Mouse (Mus musculus): ENCODE measurements at regions not wholly inside any gene's neighbourhood (a gene's known extent, or its start where the extent isn't known, plus 50 kb on each side); places are given as distances from the start of the nearest gene placed in this dataset.

DNA sequence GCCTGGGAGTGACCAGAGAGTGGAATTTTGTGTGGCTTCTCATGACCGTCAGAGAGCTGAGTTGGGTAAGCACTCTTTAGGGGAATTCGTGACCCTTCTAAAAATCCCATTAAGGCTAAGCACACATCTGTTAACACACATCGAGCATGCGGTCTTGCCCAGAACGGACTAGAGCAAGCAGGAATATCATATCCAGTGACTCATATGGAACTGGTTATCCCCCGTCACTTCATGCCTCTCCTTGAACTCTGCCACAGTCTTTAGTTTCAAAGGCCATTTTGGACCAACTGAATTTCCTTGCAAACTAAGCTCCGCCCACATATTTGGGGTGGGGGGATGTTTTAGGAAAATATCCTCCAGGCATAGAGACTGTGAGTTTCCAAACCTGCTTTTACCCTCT lies 186.7 kb upstream of the Usp24 start:
- no peaks in the 10 kb centered on the region for H3K36me3 ChIP-seq
- no peak overlapping the region for H3K4me2 ChIP-seq
- no peak overlapping the region for H3K9ac ChIP-seq
- H3K27me3 ChIP-seq, result no peaks in the 10 kb centered on the region
- no peak for ATAC-seq (ENCODE audit: borderline replicate concordance, extremely low read depth, low FRiP score, low TSS enrichment)
- no peak overlapping the region for H3K27ac ChIP-seq
- no peak overlapping the region for H3K4me3 ChIP-seq
- no peaks in the 10 kb centered on the region for H3K4me1 ChIP-seq
- H3K9me3 ChIP-seq, result no peaks in the 10 kb centered on the region
- 59% methylated on average over 7 of the region's 7 CpGs for WGBS

DNA sequence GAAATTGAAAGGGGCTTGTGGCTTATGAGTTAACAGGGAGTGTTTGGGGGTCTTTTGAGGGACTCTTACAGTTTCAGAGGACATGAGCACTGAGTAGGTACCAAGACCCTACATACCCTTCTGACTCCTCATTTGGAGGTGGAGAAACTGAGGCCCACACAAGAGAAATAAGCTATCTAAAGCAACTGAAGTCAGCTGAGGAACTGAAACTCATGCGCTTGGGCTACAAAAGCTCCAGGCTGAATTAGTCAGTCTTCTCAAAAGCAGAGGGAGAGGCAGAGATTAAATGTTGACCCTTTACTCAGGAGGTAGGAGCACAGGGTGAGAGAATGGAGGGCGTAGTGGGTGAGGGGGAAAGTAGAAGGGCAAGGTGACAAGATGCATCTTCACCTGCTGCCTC lies 186.2 kb upstream of the Usp24 start:
- WGBS, result 90% methylated on average over 2 of the region's 2 CpGs
- H3K9ac ChIP-seq, result no peak overlapping the region
- no peaks in the 10 kb centered on the region for H3K27me3 ChIP-seq
- no peaks in the 10 kb centered on the region for H3K9me3 ChIP-seq
- H3K4me1 ChIP-seq, result no peaks in the 10 kb centered on the region
- no peak overlapping the region for H3K4me2 ChIP-seq
- no peak for ATAC-seq (ENCODE audit: borderline replicate concordance, extremely low read depth, low FRiP score, low TSS enrichment)
- no peak overlapping the region for H3K4me3 ChIP-seq
- no peaks in the 10 kb centered on the region for H3K36me3 ChIP-seq
- no peak overlapping the region for H3K27ac ChIP-seq

DNA sequence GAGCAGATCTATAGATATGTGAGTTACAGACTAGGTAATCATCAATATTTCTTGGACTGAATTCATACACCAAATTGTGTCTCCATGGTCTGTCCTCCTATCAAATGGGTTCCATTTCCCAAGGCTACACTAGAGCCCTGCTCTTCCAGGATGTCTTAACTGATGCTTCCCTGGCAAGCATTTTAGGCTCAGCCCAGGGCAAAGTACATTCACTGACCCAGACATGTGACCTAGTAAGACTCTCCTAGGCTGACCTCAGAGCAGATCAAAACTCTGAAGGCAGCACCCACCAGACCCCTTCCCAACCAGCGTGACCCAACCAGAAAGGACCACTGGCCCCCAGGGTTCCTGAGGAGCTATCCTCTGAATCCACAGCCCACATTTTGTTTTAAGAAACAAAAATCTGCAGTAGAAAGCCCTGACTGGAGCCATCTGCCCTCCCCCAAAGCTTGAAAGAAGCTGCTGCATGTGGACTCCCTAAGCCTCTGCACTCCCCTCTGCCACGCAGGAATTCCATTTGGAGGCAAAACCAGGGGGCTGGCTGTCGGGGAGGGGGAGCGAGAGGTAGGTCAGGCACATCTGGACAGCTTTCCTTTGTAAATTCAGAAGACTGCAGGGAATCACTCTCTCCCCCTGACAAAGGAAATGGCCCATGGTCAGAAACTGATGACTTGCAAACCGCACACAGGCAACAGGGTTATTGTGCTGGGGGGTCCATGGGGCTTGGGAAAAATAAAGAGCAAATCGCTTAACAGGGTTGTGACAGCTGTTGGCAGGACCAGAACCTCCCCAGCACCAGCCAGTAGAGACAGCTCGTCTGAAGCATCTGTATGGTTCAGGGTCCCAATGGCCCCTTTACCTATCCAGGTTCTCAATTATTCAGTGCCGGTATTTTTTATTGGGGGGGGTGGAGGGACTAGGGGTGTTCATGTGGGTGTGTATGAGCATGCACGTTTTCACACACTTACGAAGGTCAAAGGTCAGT lies 182.0 kb upstream of the Usp24 start:
- Histone ChIP-seq H3K4me1 (no peaks in the 10 kb centered on the region), H3K27ac (no peak overlapping the region), H3K9me3 (no peaks in the 10 kb centered on the region), H3K4me3 (no peak overlapping the region), H3K27me3 (no peaks in the 10 kb centered on the region), H3K36me3 (no peaks in the 10 kb centered on the region), H3K9ac (no peak overlapping the region), H3K4me2 (no peak overlapping the region)
- WGBS, result 59% methylated on average over 10 of the region's 10 CpGs
- ATAC-seq (ENCODE audit: borderline replicate concordance, extremely low read depth, low FRiP score, low TSS enrichment), result no peak

DNA sequence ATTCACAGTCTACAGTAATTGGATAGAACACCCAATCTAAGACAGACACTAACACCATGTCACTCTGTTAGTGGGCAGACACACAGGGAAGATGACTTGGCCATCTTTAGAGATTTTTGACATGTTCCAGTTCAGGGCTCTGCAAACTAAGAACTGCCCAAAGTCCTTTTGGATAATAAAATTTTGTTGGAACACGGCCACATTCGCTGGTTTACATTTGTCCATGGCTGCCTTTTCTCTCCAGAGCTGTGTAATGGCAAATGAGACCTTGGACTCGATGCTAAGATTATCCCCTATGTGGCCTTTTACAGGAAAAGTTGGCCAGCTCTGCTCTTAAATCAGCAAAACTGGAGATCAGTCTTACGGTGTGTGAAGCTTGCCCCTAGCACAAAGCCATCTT lies 173.3 kb upstream of the Usp24 start:
- no peak for ATAC-seq (ENCODE audit: borderline replicate concordance, extremely low read depth, low FRiP score, low TSS enrichment)
- no peaks in the 10 kb centered on the region for H3K4me1 ChIP-seq
- 67% methylated on average over 4 of the region's 4 CpGs for WGBS
- no peak overlapping the region for H3K4me3 ChIP-seq
- no peak overlapping the region for H3K9ac ChIP-seq
- no peaks in the 10 kb centered on the region for H3K9me3 ChIP-seq
- H3K27ac ChIP-seq, result no peak overlapping the region
- H3K27me3 ChIP-seq, result no peaks in the 10 kb centered on the region
- no peaks in the 10 kb centered on the region for H3K36me3 ChIP-seq
- no peak overlapping the region for H3K4me2 ChIP-seq

DNA sequence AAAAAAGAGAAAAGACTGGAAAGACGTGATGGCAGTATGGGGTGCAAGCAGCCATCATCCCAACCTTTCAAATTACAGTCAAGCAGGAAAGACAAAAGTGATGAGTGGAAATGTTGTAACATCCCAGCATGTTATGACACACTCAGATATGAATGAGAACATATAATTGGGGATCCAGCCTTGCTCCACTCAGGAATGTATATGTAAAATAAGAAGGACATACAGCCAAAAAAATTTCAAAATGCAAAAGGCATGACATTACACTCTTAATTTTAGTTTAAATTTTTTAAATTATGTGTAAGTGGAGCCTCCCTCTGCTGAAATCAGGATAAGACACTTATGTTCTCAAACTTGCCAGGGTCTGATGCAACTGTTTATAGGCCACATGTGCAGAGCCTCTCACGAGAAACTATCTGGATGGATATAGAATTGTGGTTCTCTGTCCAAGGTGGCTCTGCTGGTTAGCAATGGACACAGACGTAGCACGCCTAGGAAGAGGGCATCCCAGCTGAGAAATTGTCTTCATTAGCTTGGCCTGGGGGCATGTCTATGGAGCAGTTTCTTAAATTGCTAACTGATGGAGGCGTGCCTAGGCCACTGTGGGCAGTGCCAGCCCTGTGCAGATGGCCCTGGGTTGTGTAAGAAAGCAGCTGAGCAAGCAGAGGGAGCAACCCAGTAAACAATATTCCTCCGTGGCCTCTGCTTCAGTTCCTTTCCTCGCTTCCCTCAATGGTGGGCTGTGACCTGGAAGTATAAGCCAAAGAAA lies 171.5 kb upstream of the Usp24 start:
- H3K36me3 ChIP-seq, result no peaks in the 10 kb centered on the region
- no peak overlapping the region for H3K27ac ChIP-seq
- WGBS, result 72% methylated on average over 7 of the region's 7 CpGs
- no peak overlapping the region for H3K4me2 ChIP-seq
- H3K4me1 ChIP-seq, result no peaks in the 10 kb centered on the region
- no peak overlapping the region for H3K4me3 ChIP-seq
- no peak overlapping the region for H3K9ac ChIP-seq
- H3K9me3 ChIP-seq, result no peaks in the 10 kb centered on the region
- H3K27me3 ChIP-seq, result no peaks in the 10 kb centered on the region
- no peak for ATAC-seq (ENCODE audit: borderline replicate concordance, extremely low read depth, low FRiP score, low TSS enrichment)

DNA sequence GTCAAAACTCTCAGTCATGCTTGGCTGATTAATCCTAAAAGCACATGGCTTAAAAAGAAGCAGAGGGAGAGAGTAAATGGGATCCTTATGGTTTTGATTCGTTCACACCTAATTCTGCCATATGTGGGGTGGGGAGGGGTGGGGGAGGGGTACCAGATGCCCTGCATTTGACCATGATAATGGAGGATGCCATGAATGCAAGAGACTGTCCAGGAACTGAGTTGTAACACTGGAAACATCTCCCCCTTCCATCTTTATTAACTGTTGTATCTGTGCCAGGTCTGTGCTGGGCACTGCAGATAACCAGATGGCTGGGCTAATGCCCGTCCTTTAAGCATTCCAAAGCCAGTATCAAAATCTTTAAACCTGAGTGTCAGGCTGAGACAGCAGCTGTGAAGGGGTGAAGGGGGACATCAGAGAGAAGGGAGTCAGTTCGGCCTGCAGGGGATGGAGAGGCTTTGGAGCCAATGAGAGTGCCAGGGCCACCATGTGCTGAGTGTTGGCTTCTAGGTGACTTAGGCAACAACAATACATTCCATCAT lies 169.0 kb upstream of the Usp24 start:
- Histone ChIP-seq H3K27me3 (no peaks in the 10 kb centered on the region), H3K9ac (no peak overlapping the region), H3K4me2 (no peak overlapping the region), H3K4me1 (no peaks in the 10 kb centered on the region), H3K4me3 (no peak overlapping the region), H3K9me3 (no peaks in the 10 kb centered on the region), H3K36me3 (no peaks in the 10 kb centered on the region), H3K27ac (no peak overlapping the region)
- ATAC-seq (ENCODE audit: borderline replicate concordance, extremely low read depth, low FRiP score, low TSS enrichment), result no peak
- WGBS, result 52% methylated on average over 3 of the region's 3 CpGs

DNA sequence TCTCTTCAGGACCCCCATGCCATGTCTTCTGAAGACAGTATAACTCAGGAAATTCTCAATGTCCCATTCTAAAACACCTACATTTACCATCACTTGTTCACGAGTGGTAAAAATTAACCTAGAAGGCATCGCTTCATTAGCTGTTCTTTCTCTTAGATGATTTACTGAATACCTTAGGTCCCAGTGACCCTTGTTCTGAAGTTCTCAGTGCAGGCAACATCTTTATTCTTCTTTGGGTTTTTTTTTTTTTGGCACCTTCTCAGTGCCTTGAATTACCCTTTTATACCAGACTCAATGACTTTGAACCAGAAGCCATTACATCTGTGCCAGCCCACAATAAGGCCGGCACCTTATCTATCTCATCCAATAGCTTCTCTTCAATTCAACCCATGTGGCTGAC lies 167.1 kb upstream of the Usp24 start:
- no peak for ATAC-seq (ENCODE audit: borderline replicate concordance, extremely low read depth, low FRiP score, low TSS enrichment)

DNA sequence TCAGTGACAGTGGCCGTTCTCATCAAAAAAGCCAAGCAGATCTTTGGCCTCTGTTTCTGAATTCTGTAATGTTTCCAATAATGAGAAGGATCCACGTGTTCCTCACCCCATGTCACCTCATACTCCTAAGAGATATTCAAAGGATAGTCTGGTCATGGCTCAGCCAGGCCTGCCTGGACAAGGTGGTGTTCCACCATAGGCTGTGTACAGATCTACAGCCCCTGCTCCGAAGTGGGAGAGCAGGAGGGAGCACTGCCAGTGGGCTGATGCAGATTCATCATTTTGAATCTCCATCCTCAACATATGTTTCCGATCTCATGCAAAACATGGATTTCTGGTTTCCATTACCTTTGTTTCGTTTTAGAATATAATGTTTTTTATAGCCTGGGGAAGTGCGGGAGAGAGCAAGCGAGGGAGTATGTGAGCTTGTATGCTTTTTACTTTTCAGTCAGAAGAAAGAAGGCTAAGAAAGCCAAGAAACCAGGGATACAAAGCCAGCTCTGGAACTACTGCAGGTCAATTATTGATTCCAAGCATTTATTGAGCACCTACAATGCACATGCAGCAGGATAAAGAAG lies 166.5 kb upstream of the Usp24 start:
- WGBS, result 77% methylated on average over 7 of the region's 7 CpGs
- no peak overlapping the region for H3K27ac ChIP-seq
- H3K4me2 ChIP-seq, result no peak overlapping the region
- H3K4me1 ChIP-seq, result no peaks in the 10 kb centered on the region
- H3K27me3 ChIP-seq, result no peaks in the 10 kb centered on the region
- no peaks in the 10 kb centered on the region for H3K36me3 ChIP-seq
- no peak for ATAC-seq (ENCODE audit: borderline replicate concordance, extremely low read depth, low FRiP score, low TSS enrichment)
- H3K9me3 ChIP-seq, result no peaks in the 10 kb centered on the region
- H3K4me3 ChIP-seq, result no peak overlapping the region
- no peak overlapping the region for H3K9ac ChIP-seq

More for the DNA sequence above, 167.1 kb upstream of the Usp24 start:
- 83% methylated on average over 3 of the region's 3 CpGs for WGBS
- H3K4me1 ChIP-seq, result no peaks in the 10 kb centered on the region
- H3K9ac ChIP-seq, result no peak overlapping the region
- no peaks in the 10 kb centered on the region for H3K36me3 ChIP-seq
- H3K27ac ChIP-seq, result no peak overlapping the region
- no peak overlapping the region for H3K4me3 ChIP-seq
- no peak overlapping the region for H3K4me2 ChIP-seq
- H3K9me3 ChIP-seq, result no peaks in the 10 kb centered on the region
- no peaks in the 10 kb centered on the region for H3K27me3 ChIP-seq

DNA sequence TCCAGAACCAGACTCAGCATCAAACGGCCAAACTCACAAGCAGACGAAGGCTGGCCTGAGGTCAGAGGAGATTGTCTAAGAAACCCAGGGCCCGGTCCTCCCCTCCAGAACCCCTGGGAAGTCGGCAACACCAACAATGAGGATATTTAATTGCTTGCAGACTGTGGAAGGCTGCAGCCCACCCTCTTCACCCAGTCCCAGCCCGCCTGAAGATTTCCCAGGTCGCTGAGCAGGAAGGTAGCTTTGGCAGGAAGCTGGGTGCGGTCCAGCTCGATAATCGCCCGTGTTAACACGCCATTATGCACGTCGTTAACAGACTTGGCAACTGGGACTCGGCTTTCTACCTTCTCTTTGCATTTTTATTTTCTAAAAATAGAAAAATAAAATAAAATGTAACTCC lies 165.2 kb upstream of the Usp24 start:
- Histone ChIP-seq H3K4me2 (no peak overlapping the region), H3K9ac (no peak overlapping the region), H3K9me3 (no peaks in the 10 kb centered on the region), H3K27ac (no peak overlapping the region), H3K27me3 (no peaks in the 10 kb centered on the region), H3K4me3 (no peak overlapping the region), H3K36me3 (no peaks in the 10 kb centered on the region), H3K4me1 (no peaks in the 10 kb centered on the region)
- 72% methylated on average over 14 of the region's 14 CpGs for WGBS
- ATAC-seq (ENCODE audit: borderline replicate concordance, extremely low read depth, low FRiP score, low TSS enrichment), result no peak

DNA sequence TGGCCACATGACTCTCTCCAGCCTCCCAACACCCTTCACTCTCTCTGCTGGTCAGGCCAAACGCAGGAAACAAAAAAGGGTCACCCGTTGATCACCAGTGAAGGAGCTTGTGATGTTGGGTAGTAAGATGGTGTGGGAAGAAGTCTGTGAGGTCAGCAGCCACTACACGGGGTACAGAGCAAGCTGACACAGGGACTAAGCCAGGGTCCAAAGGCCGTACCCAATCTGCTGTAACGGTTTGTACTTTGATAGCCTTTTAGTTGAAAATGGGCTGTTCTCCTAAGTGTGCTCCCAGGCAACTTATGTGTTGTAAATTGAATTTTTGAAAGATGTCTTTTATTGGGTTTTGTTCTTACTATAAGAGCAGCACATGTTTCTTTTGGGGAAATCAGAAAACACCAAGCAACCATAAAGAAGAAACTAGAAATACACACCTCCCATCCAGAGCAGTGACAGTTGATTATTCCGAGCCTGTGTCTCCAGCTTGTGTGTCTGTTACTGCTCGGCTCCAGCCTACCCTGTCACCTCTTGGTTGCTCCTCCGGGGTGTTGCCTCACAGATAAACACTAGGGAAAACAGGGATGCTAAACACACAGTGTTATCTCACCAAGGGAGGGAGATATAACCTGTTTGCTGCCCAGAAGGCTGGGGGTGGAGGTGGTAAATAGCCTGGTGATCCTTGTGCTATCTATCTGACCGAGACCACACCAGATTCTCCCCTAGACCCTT lies 158.4 kb upstream of the Usp24 start:
- no peak for ATAC-seq (ENCODE audit: borderline replicate concordance, extremely low read depth, low FRiP score, low TSS enrichment)
- Histone ChIP-seq H3K4me3 (no peak overlapping the region), H3K4me2 (no peak overlapping the region), H3K9me3 (no peaks in the 10 kb centered on the region), H3K4me1 (no peaks in the 10 kb centered on the region; the same call in 1 of the 2 replicates), H3K9ac (no peak overlapping the region), H3K36me3 (no peaks in the 10 kb centered on the region), H3K27ac (no peak overlapping the region), H3K27me3 (no peaks in the 10 kb centered on the region)
- WGBS, result 65% methylated on average over 9 of the region's 9 CpGs

DNA sequence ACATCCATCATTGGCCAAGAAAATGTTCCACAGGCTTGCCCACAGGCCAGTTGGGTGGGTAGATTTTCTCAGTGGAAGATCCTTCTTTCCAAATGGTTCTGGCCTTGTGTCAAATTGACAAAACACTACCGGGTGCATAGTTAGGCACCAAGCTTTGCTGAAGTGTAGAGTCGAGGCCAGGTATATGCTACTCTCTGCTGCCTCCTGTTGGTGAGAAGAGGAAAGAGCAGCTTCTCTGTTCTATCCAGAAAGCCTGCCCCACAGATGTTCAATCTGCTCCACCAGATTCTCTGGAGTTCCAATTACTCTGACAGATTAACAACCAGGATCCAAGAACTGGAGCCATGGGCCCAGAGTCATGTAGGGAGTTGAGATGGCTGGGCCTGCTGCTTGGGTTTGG lies 154.4 kb upstream of the Usp24 start:
- Histone ChIP-seq H3K9ac (no peak overlapping the region), H3K27me3 (no peaks in the 10 kb centered on the region), H3K9me3 (no peaks in the 10 kb centered on the region), H3K36me3 (no peaks in the 10 kb centered on the region), H3K4me2 (no peak overlapping the region), H3K4me1 (no peaks in the 10 kb centered on the region; the same call in 1 of the 2 replicates), H3K4me3 (no peak overlapping the region), H3K27ac (no peak overlapping the region)
- no peak for ATAC-seq (ENCODE audit: borderline replicate concordance, extremely low read depth, low FRiP score, low TSS enrichment)
- WGBS, result 48% methylated on average over 2 of the region's 2 CpGs

Measured in lung, embryonic 15.5 days (tissue).